Mouse (Mus musculus) kidney, adult 9 months (tissue): ENCODE measurements at regions not wholly inside any gene's neighbourhood (a gene's known extent, or its start where the extent isn't known, plus 50 kb on each side); places are given as distances from the start of the nearest gene placed in this dataset.

Source experiments
- DNase-seq: peaks from one replicate; pipeline ENCODE4 v3.0.0; 2022

GRCm38 (mm10) chr2:74981856-74982255 lies 156.3 kb downstream of the Mtx2 start:
- DNase-seq, result no peak

GRCm38 (mm10) chr2:74993802-74994201 lies 168.2 kb downstream of the Mtx2 start:
- DNase-seq, result no peak

GRCm38 (mm10) chr2:74994998-74995397 lies 169.4 kb downstream of the Mtx2 start:
- peak; percentile 11 for DNase-seq

GRCm38 (mm10) chr2:74997736-74998135 lies 172.1 kb downstream of the Mtx2 start:
- no peak for DNase-seq

- no peak for DNase-seq
Measured at GRCm38 (mm10) chr2:75000368-75000796, 174.8 kb downstream of the Mtx2 start.

GRCm38 (mm10) chr2:75002562-75002961 lies 177.0 kb downstream of the Mtx2 start:
- no peak for DNase-seq

GRCm38 (mm10) chr2:75008116-75008515 lies 182.5 kb downstream of the Mtx2 start:
- DNase-seq, result no peak

- no peak for DNase-seq
Measured at GRCm38 (mm10) chr2:75010647-75011046, 185.0 kb downstream of the Mtx2 start.

- DNase-seq, result no peak
Measured at GRCm38 (mm10) chr2:75012046-75012445, 186.4 kb downstream of the Mtx2 start.

GRCm38 (mm10) chr2:75014994-75015728 lies 189.6 kb downstream of the Mtx2 start:
- no peak for DNase-seq

- DNase-seq, result peak; percentile 41
Measured at GRCm38 (mm10) chr2:75019459-75019858, 193.9 kb downstream of the Mtx2 start.

- DNase-seq, result peak; percentile 57
Measured at GRCm38 (mm10) chr2:75021639-75022038, 196.0 kb downstream of the Mtx2 start.

- DNase-seq, result no peak
Measured at GRCm38 (mm10) chr2:75028151-75028550, 202.5 kb downstream of the Mtx2 start.

GRCm38 (mm10) chr2:75029089-75029693 lies 203.6 kb downstream of the Mtx2 start:
- no peak for DNase-seq

GRCm38 (mm10) chr2:75034708-75035107 lies 209.1 kb downstream of the Mtx2 start:
- no peak for DNase-seq

GRCm38 (mm10) chr2:75039066-75039465 lies 213.5 kb downstream of the Mtx2 start:
- no peak for DNase-seq

- DNase-seq, result no peak
Measured at GRCm38 (mm10) chr2:75046892-75047291, 221.3 kb downstream of the Mtx2 start.

- no peak for DNase-seq
Measured at GRCm38 (mm10) chr2:75048071-75048470, 222.5 kb downstream of the Mtx2 start.

- peak; percentile 30 for DNase-seq
Measured at GRCm38 (mm10) chr2:75054474-75055186, 229.0 kb downstream of the Mtx2 start.

- DNase-seq, result peak; percentile 55
Measured at GRCm38 (mm10) chr2:75055187-75055543, 229.6 kb downstream of the Mtx2 start.

GRCm38 (mm10) chr2:75061009-75061408 lies 235.4 kb downstream of the Mtx2 start:
- DNase-seq, result no peak

GRCm38 (mm10) chr2:75061456-75062188 lies 236.0 kb downstream of the Mtx2 start:
- DNase-seq, result no peak

- no peak for DNase-seq
Measured at GRCm38 (mm10) chr2:75062189-75062510, 236.5 kb downstream of the Mtx2 start.
